Mouse (Mus musculus) gastrocnemius, postnatal 10 days (tissue): ENCODE measurements around the gene Irx5. TPM values are rescaled to one million over a fixed set of nuclear protein-coding genes. Genes with fewer than 3 reads are reported as not detected.

Source experiments
- DNase-seq: peaks from one replicate; pipeline ENCODE4 v3.0.0; 2021; ENCODE audit warnings: mixed read lengths
- total RNA-seq, 2 experiments: library from RNA; stranded (reverse); gene quantifications; 2 replicates each; pipeline ENCODE4 v1.2.3; 2021

The Irx5 gene
- total RNA-seq, 2 experiments from 2014 or later, result 0.09 to 1.7 TPM

DNA sequence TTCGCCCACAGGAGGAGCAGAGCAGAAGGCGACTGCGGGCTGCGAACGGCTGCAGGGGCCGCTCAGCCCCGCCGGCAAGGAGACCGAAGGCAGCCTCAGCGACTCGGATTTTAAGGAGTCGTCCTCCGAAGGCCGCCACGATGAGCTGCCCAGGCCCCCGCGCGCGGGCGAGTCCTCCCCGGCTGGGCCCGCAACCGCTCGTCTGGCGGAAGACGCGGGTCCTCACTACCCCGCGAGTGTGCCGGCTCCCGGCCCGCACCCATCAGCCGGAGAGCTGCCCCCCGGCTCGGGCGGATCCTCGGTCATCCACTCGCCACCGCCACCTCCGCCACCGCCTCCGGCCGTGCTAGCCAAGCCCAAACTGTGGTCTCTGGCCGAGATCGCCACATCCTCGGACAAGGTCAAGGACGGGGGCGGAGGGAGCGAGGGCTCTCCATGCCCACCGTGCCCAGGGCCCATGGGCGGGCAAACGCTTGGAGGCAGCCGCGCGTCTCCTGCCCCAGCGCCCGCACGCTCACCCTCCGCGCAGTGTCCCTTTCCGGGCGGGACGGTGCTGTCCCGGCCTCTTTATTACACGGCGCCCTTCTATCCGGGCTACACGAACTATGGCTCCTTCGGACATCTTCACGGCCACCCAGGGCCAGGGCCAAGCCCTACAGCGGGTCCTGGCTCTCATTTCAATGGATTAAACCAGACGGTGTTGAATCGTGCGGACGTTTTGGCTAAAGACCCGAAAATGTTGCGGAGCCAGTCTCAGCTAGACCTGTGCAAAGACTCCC, 2.8 kb downstream of the Irx5 start:
- peak; percentile 29 for DNase-seq

DNA sequence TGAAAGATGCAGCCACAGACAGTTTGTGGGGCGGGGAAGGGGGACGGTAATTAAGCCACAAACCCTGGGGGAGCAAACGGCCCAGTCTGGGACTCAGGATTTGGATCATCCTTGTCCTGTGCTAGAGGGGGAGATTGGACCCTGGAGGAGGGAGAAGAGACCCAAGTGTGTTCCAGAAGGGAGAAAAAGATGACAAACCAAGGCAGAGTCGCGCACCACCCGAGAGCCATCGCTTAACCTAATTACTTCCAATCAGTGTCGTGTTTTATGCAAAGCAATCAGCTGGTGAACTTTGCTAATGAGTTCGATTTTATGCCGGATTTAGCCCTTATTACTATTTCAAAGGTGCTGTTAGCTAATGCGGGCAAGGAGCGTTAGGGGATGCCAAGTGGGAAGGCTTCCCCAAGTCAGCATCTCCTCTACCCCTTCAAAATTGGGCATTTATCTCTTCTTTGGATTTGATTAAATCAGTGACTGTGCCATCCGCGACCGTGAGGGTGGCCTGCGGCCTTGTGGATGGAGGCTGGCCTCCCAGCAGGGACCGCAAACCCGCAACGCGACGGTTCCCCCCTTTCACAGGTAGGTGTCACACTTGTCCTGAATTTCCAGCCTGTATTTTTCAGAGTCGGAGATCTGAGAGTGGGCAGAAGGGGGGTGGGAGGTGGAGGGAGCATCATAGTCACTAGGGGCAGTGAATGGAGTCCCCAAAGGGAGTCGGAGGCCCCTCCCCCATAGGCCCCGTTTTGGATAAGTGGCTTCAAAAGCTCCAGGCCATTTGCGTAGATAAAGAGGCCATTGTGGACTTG, 4.3 kb downstream of the Irx5 start:
- peak; percentile 33 for DNase-seq

- DNase-seq, result no peak
Observed at GRCm38 (mm10) chr8:92362396-92363115, 5.1 kb downstream of the Irx5 start.

DNA sequence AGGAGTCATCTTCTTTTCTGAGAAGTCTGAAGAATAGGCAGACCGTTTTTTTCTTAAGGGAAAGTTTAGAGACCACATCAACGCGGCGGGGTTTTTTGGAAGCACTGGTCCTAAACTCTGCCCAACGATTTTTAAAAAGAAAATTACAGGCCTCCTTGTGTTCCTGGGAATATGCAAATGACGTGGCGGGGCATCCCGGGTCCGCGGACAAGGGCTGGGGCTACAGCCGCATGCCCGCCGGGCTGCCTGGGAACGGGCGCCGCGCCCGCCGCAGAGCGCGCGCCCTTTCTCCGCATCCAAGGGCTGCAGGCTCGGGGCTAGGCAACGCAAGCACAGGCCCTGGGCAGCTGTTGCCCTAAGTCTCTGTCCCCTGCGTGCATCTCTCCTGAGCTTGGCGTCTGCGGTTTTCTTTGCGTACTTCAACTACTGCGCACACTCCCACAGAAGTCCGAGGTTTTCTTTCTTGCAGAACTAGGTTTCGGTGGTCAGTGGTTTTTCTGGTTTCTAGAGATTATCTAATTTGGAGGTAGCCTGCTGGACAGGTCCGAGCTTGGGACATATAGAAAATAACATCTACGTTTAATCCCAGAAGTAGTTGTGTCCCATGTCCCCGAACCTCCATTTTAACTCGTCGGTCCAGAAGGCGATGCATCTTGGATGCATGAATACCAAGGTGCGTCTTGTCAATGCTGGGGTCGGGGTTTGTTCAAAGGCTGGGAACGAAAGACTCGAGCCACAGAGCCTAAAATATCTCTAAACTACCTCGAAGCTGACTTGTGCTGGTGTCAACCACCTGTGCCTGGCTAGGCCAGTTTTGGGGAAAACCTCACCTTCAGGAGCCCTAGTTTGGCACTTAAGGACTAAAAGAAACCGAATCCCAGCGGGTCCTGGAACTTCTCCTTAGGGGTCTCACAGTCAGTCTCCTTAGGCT, 6.1 kb downstream of the Irx5 start:
- no peak for DNase-seq

DNA sequence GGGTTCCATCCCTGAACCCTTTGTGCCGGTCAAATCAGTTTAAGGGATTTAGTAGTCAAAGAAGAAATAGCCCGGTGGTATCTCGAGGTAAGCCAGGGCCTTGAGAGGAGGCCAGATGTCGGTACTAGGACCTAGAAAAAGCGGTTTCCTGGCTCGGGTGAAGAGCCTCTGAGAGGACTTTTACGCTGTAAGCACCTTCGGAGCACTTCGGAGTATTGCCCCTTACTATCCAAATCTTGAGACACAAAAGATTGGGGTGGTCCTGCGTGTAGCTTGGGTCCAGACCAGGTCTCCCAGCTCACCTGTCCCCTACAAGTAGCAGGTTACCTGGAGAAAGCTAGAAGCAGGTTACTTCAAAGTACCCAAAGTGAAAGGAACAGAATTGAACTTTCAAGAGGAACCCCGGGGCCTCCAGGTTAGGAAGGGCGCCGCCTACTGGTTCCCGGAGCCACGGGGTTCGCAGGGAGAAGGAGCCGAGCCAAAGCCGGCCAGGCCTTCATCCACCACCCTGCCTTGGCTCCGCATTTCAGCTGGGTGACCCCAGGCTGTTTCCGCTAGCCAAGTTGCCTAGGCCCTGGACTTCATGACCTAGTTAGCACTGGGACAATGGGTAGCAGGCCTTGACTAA, 6.8 kb downstream of the Irx5 start:
- peak; percentile 52 for DNase-seq

DNA sequence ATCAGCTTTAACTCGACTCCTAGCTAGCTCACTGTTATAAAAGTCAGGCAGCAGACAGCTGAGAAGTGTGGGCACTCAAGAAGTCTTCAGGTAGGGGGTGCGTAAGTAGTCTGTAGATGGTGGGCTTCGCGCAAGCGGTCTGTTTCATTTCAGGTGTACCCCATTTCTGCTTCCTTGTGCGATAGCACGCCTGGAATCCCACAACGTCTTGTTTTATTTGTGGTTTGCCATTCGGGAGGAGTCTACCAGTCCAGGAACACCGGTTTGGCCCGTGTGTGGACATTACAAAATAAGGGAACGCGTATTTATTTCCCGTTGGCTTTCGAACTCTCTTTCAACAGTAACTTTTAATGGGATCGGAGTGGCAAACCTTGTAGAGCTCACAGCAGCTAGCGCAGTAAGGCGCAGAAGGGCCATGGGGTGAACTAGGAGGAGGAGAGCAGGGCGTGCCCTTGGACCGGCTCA, 7.4 kb downstream of the Irx5 start:
- DNase-seq, result no peak

- DNase-seq, result peak; percentile 23
Observed at GRCm38 (mm10) chr8:92365241-92365943, 8.0 kb downstream of the Irx5 start.

- DNase-seq, result no peak
Observed at GRCm38 (mm10) chr8:92365944-92366735, 8.7 kb downstream of the Irx5 start.

GRCm38 (mm10) chr8:92366736-92367267, 9.4 kb downstream of the Irx5 start:
- DNase-seq, result peak; percentile 41

DNA sequence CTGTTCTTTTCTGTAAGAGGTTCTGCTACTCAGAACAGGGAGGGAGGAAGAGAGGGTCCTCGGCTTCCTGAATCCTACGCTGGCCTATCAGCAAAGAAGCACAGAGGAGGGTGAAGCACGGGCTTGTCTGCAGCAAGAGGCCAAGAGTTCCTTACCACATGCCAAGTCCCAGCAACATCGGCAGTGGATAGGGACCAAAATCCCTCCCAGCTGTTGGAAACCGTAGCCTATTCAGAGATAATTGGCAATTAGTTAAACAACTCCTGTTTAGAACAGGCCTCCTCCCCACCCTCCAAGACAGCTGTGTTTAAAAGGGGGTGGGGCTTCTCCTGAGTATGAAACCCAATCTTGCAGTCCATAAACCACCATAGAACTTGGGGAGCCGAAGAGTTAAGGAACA, 22.1 kb downstream of the Irx5 start:
- DNase-seq, result no peak

GRCm38 (mm10) chr8:92380571-92380970, 23.1 kb downstream of the Irx5 start:
- DNase-seq, result no peak

DNA sequence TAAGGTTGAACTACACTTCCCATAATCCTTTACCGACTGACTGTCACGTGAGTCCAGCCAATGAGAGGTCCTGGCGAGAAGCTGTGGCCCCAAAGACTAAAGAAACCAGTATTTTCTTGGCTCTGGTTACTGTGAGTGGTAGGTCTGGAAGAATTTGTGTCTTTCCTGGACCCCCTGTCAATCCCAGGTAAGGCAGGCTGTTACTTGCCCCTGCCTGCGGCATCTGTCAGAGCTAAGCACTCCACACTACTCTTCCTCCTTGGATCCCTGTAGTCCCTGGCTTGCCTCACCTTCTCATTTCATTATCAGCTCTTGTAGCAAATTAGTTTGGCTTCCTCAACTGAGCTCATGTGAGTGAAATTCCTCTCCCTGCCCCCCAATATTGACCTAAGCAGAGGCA, 30.5 kb downstream of the Irx5 start:
- DNase-seq, result no peak

GRCm38 (mm10) chr8:92404218-92404617, 46.8 kb downstream of the Irx5 start:
- no peak for DNase-seq

- no peak for DNase-seq
Observed at GRCm38 (mm10) chr8:92408092-92408491, 50.7 kb downstream of the Irx5 start.

DNA sequence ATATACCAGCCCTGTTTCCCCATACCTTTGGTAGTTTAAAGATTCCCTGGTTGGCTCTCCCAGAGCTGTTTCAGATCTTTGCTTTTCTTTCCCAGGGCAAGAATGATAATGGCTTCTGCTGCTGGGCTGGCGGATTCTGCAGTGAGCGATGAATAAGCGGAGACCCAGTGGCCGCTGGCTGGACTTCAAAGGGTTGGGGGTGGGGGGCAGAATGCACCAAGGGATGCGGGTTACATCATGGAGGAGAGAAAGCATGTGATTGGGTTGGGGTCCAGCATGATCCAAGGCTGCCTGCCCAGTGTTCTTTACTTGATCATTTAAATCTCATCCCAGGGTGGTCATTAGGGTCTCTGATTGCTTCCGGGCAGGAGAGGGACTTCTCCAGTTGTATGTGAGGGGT, 56.2 kb downstream of the Irx5 start:
- DNase-seq, result no peak

DNA sequence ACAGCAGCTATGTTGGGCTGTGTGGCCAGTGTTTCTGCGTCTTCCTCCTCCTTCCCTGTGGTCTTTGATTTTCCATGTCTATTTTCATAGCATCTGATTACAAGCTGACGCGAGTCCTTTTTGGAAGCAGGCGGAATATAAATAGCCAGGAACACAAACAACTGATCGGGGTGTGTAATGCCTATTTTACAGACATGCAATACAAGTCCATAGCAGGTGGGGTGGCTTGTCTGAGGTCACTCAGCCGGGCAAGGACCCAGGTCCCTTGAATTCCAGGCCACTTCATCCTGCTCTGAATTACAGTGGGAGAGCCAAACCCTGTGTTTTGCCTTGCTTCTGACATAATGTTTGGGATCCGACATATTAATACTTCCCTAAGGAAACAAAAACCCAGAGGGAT, 63.2 kb downstream of the Irx5 start:
- DNase-seq, result no peak
